Mouse (Mus musculus) lung, postnatal 4 days (tissue): ENCODE data around the gene Rasgrp2.
A peak's percentile ranks its signal among the peaks of the same experiment; 100 is the strongest.

ENCODE experiments used
- DNase-seq, 2 experiments: peaks; one replicate each; pipeline ENCODE4 v3.0.0; 2021

The Rasgrp2 gene

DNA sequence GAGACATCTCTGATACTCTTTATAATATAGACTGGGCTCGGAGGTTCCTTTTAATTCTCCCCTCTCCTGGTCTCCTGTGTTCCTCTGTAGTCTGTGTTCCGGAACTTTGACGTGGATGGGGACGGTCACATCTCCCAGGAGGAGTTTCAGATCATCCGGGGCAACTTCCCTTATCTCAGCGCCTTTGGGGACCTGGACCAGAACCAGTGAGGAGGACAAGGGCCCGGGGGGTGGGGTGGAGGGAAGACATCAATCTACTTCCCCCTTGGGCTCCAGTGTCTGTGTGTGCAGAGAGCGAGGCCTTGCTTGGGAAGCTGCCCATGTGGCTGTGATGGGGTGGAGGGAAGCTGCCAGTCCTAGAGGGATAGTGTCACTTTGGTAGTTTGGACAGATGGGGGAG, 9.6 kb downstream of the Rasgrp2 start:
- DNase-seq = peak in 1 of 2 experiments; percentile 18

DNA sequence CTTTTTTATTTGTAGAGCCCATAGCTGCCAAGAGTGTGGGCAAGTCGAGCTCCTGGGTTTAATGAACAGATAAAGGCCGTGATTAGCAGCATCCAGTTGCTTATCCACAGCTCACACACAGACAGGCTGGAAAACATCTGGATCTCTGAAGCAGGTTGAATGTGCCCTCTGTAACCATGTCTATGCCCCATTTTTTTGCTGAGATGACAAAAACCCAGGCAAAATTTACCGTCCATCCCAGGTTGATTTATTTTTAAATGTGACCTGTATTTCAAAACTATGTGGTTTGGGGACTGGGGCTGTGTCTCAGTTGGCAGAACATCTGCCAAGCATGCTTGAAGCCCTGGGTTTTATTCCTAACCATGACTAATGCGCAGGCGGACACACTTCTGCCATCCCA, 10.0 kb downstream of the Rasgrp2 start:
- no peak for DNase-seq

DNA sequence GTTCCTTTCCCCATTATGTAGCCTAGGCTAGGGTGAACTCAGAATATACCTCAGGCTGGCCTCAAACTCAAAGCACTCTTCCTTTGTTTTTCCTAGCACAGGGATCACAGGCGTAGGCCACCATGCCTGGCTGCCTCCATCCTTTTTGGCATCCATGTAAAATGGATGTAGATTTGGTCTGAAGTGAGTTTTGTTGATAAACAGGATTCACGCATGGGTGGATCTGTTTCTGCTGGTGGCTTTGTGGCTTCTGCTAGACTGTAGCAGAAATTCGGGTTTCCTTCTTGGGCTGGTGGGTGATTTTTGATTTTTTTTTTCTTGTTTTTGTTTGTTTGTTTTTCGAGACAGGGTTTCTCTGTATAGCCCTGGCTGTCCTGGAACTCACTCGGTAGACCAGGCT, 10.8 kb downstream of the Rasgrp2 start:
- no peak for DNase-seq

DNA sequence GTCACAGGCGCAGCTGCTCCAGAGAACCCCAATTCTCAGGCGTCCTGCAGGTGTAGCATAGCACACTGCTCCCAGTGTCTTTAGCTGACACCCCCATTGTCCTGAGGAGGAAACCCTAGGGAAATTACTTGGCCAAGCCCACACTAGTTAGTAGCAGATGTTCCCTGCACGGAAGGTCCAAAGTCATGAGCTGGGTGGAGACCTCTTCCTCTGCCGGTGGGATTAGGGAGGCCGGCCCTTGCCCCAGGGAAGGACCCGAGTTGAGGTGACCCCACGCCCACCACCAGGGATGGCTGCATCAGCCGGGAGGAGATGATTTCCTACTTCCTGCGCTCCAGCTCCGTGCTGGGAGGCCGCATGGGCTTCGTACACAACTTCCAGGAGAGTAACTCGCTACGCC, 13.7 kb downstream of the Rasgrp2 start:
- DNase-seq = no peak

DNA sequence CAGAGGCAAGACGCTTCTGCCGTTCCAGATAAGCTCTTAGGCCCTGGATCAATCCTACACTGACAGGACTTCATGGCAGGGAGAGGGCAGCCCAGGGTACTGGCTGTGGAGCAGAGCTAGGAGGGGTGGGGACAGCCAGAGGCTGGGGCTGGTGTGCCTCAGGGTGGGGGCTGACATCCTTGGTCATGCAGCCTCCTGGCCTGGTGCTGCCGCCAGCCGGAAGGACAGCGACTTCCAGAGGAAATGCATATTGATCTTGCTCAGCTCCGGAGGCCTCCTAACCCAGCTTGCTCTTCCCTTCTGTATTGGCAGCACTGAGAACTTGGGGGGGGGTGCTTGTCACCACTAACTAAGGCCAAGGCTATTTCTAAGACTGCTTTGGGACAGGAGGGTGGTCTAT, 16.3 kb downstream of the Rasgrp2 start:
- peak; percentile 60 to 83 for DNase-seq

DNA sequence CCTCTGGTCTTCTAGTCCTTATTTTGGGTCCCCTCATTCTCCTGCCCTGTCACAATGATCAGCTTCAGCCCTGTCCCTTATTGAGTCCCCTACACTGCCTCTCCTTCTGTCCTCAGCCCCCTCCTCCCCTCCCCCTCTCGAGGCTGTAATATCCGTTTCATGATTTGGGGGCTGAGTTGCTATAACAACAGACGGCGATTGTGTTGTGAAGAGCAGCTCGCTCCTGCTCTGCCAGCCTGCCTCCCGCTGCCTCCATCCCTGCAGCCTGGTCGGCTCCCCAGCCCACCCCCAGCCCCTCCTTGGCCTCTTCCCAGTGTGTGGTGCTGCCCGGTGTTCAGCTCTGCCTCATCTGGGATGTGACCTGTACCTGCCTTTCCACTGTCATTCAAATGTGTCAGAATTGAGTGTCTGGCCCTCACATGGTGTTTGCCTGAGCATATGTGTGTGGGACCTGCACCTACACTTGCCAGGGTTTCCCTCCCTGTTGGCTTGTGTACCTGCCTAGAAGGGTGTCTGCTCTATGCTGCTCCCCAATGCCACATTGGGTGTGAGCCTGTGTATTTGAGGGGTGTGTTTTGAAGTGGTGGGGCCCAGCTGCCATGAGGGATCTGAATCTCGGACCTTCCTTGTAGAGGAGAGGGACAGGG, 17.1 kb downstream of the Rasgrp2 start:
- DNase-seq = no peak

DNA sequence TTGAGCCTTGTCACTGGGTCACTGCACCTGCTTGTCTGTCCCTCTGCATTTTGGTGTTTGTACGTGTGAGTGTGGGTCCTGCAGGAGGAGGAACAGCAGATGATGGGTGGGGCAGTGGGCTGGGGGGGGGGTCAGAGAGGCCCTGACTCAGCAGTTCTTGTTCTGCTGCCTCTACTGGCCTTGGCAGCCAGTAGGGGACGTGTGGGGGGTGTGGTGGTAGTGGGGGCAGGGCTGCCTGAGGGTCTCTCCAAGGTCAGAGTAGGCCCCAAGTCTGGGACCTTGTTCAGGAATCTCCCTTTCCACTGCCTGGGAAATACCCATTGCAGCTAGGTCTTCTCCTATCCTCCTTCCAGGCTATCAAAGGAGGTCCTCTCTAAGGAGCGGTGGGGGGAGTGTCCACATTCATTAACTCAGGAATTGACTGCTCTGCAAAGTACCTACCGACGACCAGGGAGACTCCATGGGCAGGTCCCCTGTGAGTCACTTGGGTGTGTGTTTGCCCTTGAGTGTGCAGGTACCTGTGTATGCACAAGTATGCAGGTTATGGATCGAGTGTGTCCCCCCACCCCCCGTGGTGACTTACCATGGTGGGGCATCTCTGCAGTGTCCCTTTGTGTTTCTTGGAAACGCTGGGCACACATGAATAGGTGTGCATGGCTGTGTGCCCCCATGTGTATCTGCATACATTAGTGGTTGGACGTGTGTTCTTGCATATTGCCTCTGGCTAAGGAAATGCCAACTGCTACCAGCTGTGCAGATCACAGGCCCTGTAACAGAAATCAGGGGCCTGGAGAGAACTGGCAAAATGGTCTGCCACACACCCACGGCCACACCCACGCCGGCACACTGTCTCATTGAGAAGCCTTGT, 18.0 kb downstream of the Rasgrp2 start:
- DNase-seq = no peak

DNA sequence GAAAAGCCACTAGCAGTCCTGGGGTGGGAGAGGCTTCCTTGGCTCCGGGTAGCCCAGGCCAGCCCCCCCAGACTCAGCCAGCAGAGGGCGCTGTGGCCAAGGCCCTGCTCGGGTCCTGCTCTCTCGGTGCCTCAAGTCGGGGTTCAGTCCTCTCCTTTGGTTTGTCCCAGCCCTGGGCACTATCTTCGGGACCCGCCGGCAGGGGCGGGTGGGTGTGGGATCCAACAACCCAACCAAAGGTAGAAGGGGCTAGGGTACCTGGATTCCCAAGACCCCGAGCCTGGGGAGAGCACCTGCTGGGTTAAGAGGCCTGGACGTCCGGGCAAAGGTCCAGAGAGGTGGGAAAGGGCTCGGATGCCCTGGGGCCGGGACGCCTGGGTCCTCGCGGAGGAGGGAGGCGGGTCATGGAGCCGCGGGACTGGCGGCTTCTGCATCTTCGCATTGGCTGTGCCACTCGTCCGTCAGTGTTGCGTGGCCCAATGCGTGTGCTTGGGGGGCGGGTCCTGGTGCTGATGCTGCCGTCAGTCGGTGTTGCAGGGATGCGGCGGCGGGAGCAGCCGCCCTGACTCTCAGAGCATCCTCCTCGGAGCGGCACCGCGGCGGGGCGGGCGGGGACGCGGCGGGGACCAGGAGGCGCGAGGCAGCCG, 19.2 kb downstream of the Rasgrp2 start, which contains the start of gene Nrxn2:
Gene Nrxn2, plus strand, starts transcription at position 499 of the 647 bp plus-strand sequence.
- DNase-seq = peak; percentile 86 to 88

DNA sequence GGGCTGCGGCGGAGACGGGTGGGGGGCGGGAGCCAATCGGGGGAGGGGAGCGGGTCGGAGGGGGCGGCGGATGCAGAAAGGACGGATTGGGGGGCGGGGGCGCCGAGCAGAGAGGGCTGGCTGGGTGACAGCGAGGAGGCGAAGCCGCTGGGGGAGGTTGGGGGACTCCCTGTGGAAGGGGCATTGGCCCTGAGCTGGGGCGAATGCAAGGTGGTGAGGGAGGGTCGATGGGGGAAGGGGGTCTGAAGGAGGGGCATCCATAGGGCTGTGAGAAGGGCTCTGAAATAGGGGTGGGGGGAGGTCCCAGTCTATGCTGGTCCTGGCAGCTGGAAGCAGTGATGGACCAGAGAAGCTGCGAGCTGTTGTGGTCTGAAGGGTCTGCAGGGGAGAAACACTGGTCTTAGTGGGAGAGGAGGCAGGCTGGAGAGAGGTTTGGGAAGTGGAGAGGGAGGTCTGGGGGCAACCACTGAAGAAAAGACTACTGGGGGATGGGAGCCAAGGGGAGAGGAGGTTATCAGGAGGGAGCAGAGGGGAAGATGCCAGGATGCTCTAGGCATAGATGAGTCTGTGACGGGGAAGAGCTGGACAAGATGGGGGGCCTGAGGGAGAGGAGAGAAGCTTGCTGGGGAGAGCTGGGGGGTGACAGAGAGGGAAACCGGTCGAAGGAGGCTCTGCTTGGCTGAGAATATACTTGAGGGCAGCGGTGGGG, 20.0 kb downstream of the Rasgrp2 start:
- DNase-seq = no peak

DNA sequence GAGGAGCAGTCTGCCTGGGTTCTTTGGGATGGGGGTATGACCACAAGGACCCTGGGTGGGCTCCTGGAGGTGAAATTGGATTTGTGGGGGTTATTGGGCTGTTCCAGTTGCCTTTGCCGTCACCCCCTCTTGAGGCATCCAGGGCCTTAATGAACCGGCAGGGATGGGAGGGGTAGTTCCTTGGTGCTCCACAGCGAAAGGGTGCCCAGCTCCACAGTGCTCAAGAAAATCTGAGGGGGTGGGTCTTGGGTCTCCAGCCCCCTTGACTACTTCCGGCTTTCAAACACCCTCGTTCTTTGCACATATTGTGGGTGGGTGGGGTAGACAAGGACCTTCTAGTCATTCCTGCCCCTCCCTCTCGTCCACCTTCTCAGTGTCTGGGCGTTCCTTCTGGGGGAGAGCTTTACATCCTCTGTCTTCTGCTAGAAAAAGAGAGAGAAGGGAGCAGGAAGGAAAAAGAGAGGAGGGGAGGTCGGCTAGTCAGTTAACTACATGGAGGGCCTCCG, 20.7 kb downstream of the Rasgrp2 start:
- no peak for DNase-seq

DNA sequence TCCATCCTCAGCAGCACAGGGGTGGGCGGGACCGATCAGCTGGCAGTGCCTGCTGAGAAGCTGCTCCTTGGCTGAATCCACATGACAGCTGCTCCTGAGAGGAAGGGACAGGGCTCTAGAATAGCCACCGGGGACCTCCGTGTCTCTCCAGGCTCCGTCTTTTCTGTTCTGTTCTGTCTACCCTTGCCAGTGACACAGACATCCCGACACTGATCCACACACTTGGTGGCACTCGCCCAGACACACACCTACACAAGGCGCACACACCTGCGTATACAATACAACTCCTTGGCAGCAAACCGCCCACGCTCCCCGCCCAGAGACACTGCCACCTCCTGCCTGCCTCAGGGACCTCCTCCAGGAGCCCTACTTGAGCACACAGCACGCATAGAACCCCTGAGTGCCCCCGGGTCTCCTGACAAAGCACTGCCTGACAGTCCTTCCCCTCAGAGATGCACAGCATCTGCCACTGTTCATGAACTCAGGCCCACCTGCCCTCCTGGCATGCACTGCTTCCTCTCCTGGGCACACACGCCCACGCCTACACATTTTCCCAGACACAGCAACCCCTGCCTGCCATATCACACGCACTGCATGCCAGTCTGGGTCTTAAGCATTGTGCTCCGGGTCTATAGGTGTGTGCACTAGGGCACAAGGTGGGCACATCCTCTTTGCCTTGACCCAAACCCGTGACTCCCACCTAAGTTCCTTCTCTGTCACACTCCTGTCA, 21.5 kb downstream of the Rasgrp2 start:
- DNase-seq = no peak

DNA sequence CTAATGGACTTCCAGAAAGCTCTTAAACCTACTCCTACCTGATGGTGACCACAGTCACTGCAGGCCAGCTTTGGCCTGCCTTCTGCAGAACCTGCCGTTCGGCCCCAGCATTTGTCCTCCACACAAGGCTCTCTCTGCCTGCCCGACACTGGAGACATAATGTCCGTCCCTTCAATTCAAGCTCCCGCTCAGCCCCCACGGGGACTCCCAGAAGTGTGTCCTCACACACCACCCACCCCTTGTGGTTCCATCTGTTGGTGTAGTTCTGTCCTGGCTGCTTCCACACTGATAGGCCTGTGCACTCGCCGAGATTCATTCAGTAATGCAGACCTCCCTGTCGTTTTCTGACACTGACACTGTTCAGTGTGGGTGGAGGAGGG, 22.1 kb downstream of the Rasgrp2 start:
- no peak for DNase-seq

DNA sequence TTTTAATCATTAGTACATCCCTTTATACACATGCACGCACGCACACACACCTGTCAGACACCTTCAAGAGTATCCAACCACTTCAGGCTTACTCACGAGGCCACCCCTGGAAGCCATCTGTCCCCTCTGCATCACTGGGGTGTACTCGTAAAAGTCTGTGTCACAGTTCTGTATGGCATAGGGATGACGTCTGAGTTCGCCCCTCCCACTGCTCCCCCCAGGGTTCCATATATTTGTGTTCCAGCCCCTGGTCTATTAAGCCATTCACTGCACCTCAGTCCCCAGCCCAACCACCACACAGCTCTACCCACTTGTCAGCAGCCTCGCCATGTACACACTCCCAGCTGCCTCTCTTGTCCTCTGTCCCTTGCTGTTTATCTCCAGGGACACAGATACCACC, 22.9 kb downstream of the Rasgrp2 start:
- DNase-seq = no peak

DNA sequence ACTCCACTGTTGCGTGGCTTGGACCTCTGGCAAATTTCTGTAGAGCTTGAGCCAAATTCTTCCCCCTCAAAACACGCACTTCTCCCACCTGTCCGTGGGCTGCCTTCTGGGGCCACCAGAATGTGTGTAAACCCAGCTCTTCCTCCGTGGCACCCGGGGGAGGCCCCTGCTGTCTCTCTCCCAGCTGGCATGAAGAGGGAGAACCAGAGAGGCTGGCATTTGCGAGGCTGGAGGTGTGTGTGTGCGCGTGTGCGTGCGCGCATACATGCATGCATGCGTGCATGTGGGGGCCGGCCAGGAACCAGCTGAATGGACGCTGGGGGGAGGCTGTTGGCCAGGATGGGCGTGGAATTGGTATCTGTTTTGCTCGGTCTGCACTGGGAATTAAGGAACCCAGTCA, 24.1 kb downstream of the Rasgrp2 start:
- DNase-seq = no peak

DNA sequence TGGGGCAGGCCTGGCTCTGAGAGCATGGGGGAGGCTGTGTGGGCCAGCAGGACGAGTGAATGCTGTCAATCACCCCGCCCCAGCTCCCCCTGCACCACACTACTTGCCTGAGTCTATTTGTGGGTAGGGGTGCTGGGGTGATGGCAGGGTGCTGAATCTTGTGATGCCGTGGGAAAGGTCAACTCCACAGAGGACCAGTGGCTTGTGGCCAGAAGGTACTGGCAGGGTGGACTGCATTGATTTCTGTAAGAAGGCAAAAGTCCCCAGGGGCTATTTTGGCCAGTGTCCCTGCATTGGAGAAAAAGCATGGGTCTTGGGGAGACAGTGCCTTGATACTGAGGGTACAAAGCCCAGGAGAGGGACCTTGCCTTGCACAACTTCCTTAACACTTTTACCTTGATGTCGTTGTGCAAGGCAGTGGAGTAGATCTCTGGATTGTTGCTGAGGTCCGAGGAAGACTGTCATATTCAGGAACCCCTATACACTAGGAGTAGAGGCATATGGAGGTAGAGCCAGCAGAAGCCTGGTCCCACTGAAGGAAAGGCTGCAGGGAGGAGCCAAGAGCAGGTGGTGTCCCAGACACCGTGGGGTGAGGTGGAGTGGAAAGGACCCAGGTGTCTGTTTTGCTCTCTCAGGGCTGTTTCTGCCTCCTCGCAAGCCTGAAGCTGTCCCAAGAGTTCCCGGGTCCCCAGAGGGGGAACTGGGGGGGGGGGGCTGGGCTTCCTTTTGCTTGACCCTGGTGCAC, 25.2 kb downstream of the Rasgrp2 start:
- DNase-seq = no peak

DNA sequence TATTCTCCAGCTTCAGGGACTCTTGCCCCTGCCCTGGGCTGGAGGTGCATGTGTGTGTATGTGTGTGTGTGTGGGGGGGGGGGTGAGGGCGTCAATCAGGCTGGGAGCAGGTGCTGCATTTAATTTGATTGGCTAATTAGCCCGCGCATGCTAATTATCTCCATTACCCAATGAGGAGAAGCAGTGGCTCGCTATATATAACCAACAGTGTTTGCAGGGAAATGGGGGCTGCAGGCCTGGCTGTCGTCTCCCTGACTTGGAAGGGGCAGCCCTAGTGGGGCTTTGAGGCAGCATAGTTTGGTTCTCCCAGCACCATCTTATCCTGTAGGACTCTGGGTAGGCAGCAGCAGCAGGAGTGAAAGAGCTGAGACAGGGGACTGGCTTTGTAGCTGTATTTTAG, 26.5 kb downstream of the Rasgrp2 start:
- no peak for DNase-seq

DNA sequence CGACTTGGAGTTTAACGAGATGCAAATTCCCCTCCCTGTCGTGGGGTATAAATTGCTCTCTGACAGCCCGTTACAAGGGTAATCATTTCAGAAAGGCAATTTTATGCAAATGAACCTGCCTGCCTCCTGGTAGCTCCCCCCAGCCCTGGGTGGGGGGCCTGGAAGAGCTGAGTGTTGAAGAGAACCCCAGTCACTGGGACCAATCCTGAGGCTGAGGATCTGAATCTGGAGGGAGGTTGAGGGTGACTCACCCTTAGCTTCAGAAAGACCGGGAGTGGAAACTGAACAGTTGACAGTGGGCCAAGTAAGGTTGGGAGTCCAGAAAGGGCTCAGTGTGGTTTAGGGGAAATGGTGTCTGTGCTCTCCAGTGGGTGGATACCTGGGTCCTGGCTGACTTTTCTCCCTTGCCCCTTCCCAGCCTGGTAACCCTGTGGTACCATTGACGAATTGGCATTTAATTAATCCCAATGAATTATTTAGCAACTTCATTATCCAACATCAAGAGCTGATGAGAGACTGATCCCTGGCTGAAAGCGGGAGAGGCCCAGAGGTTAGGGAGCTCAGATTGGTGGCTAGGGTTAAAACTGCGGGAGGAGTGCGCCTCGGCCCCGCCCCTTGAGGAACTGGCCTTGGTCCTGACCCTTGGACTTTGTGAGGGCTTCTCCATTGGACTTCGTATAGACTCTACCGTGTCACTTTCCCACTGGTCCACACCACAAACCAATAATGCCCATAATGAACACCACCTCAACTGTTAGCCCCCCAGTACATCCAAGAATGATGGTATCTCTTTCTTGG, 27.8 kb downstream of the Rasgrp2 start:
- peak; percentile 54 to 72 for DNase-seq

DNA sequence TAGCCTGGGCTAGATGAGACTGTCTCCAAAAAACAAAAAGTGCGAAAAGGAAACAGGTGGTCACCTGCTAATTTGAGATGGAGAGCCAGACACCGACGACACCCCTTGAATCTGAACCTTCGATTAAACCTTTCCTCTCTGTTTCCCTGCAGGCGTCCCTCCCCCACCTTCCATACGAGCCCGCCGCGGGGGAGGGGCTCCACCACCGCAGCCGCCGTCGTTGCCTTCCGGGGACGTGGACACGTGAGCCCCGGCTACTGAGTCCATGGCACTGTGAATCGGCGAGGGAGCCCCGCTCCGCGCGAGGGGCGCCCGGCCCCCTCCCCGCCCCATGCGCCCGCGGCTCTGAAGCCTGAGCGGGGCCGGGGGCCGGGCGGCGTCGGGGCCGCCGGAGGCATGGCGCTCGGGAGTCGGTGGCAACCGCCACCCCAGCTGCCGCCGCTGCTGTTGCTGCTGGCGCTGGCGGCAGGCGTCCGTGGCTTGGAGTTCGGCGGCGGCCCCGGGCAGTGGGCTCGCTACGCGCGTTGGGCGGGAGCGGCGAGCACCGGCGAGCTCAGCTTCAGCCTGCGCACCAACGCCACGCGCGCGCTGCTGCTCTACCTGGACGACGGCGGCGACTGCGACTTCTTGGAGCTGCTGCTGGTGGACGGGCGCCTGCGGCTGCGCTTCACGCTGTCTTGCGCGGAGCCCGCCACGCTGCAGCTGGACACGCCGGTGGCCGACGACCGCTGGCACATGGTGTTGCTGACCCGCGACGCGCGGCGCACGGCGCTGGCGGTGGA, 28.7 kb downstream of the Rasgrp2 start:
- DNase-seq = peak; percentile 59 to 73

DNA sequence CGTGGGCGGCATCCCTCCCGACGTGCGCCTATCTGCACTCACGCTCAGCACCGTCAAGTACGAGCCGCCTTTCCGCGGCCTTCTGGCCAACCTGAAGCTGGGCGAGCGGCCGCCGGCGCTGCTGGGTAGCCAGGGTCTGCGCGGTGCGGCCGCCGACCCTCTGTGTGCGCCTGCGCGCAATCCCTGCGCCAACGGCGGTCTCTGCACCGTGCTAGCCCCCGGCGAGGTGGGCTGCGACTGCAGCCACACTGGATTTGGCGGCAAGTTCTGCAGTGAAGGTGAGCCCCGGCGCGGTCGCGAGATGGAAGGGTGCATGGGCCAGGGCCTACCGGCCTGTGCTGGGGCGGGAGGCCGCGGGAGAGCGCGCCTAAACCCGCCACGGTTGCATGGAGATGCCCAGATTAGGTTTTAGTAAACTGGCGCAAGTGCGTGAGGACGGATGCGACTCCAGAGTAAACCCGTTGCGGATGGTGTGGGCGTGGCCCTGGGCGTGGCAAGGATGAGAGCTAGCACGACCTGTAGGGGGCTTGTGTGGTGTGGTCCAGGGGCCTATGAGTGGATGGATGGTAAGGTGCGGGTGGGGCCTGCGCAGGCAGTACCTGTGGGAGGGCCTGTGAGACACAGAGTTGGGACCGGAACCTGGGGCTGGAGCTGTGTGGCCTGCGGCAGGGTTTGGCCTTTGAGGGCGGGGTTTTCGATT, 29.5 kb downstream of the Rasgrp2 start:
- no peak for DNase-seq
